Mouse (Mus musculus): ENCODE data around the gene Tesk2.

Gene Tesk2

DNA sequence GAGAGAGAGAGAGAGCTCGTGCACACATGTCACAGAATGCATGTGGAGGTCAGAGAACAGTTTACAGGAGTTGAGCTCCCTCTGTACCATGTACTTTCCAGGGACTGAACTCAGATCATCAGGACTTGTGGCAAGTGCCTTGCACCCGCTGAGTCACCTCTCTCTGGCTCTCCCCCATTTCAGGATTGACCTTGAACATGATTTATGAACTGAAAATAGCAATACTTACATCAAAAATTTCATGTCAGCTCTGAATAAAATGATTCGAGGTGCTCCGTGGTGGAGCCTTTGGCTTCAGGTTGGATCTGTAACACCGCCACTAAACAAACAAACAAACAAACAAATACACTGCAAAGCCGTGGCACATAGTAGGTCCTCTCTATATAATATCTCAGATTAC, 120.1 kb downstream of the Tesk2 start:
- DNase-seq (ENCODE audit: extremely low read depth, low read depth) = no peak

GRCm38 (mm10) chr4:116844324-116844723, 123.6 kb downstream of the Tesk2 start:
- no peak for DNase-seq (ENCODE audit: extremely low read depth, low read depth)

GRCm38 (mm10) chr4:116849901-116850300, 129.2 kb downstream of the Tesk2 start:
- no peak for DNase-seq (ENCODE audit: extremely low read depth, low read depth)

GRCm38 (mm10) chr4:116854286-116854685, 133.5 kb downstream of the Tesk2 start:
- no peak for DNase-seq (ENCODE audit: extremely low read depth, low read depth)

All from MEL-GATA-1-ER (cell line).